Mouse (Mus musculus) brain, embryonic 14.5 days (tissue): ENCODE results near the gene Ccnd1.

Experiments
- CTCF ChIP-seq: fragments of 200-500 bp; IDR thresholded peaks from 2 replicates; pipeline ENCODE4 v1.5.1; 2012; ENCODE audit warnings: inconsistent platforms, mild to moderate bottlenecking, moderate library complexity, borderline replicate concordance; ENCODE audit not compliant: insufficient read depth, insufficient read length; ENCODE audit errors: extremely low read depth
- POLR2A ChIP-seq: fragments of 200-500 bp; IDR thresholded peaks from 2 replicates; pipeline ENCODE4 v1.6.1; 2012; ENCODE audit warnings: mild to moderate bottlenecking, inconsistent platforms, borderline replicate concordance; ENCODE audit not compliant: poor library complexity, insufficient read depth, insufficient read length, severe bottlenecking; ENCODE audit errors: extremely low read depth

- TF ChIP-seq CTCF, result no peak
- peak; percentile 38; the same call in 1 of the 2 replicates for TF ChIP-seq POLR2A
Measured at GRCm38 (mm10) chr7:144914948-144915750, 24.6 kb downstream of the Ccnd1 start, which contains the start of gene LTO1.
